Mouse (Mus musculus): Measurements from ENCODE around the gene Prr14. TPM values are rescaled to one million over a fixed set of nuclear protein-coding genes. Genes with fewer than 3 reads are reported as not detected.
A peak's percentile ranks its signal among the peaks of the same experiment; 100 is the strongest.
"Not testable (repeated sequence)": the region's sequence is repeated elsewhere in the genome, so short reads cannot be mapped to it uniquely, and the experiment has no call there.

The Prr14 gene
- polyA plus RNA-seq, 1 experiment = 28.6 TPM

GRCm38 (mm10) chr7:127449966-127450365 is 9.4 kb upstream of the Prr14 start:
- Histone ChIP-seq H3K79me3 (ENCODE audit: low read depth) (peaks cover 54% of the 10 kb centered on the region), H3K36me3 (ENCODE audit: control insufficient read depth, insufficient read depth) (peaks cover 36% of the 10 kb centered on the region)

DNA sequence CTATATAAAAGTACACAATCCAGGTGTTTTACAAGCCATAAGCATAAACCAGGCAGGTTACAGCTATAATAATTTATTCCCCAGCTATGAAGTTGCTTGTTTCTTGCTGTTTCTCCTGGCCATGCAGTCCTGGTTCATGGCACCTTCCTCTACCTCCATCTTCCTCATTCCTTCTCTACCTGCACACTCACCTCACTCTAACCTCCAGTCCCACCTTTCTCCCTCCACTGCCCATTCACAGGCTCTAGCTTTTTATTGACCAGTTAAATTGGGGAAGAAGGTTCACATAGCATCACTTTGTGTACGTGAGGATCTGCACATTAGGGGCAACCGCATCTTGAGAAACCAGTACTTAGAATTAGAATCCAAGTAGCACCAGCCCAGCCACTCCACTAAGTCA is 6.4 kb upstream of the Prr14 start:
- Histone ChIP-seq H3ac (ENCODE audit: control insufficient read depth, insufficient read length, low read depth) (no peak overlapping the region), H3K36me3 (ENCODE audit: control insufficient read depth, insufficient read depth) (peaks cover 63% of the 10 kb centered on the region), H3K79me2 (ENCODE audit: control insufficient read depth, insufficient read depth) (peaks cover 96% of the 10 kb centered on the region), H3K4me3 (ENCODE audit: insufficient read depth, poor library complexity, severe bottlenecking) (no peak overlapping the region), H3K79me3 (ENCODE audit: low read depth) (peaks cover 69% of the 10 kb centered on the region), H3K27me3 (ENCODE audit: control insufficient read depth, insufficient read depth, insufficient read length) (no peaks in the 10 kb centered on the region)
- no peak for TF ChIP-seq CEBPB (IDR thresholded peaks at IDR 0.05; ENCODE audit: low read depth)
- no peak for TF ChIP-seq MAX (IDR thresholded peaks at IDR 0.05)
- TF ChIP-seq USF1 (IDR thresholded peaks at IDR 0.05; ENCODE audit: low read depth) = no peak
- TF ChIP-seq FOSL1 (IDR thresholded peaks at IDR 0.05; ENCODE audit: insufficient read depth, low read length, poor library complexity, severe bottlenecking) = no peak
- TF ChIP-seq MYOD1 (IDR thresholded peaks at IDR 0.05; ENCODE audit: control insufficient read depth, insufficient read length, low read depth) = no peak
- TF ChIP-seq CTCF (IDR thresholded peaks at IDR 0.05; ENCODE audit: control insufficient read depth, insufficient read depth, insufficient read length) = no peak
- TF ChIP-seq MYOG (IDR thresholded peaks at IDR 0.05; ENCODE audit: control insufficient read depth, extremely low read depth, insufficient read length) = no peak

More at GRCm38 (mm10) chr7:127449966-127450365, 9.4 kb upstream of the Prr14 start:
- Histone ChIP-seq H3K4me3 (ENCODE audit: insufficient read depth, poor library complexity, severe bottlenecking) (peak overlapping the region; percentile 89), H3ac (ENCODE audit: control insufficient read depth, insufficient read length, low read depth) (no peak overlapping the region), H3K27me3 (ENCODE audit: control insufficient read depth, insufficient read depth, insufficient read length) (no peaks in the 10 kb centered on the region), H3K79me2 (ENCODE audit: control insufficient read depth, insufficient read depth) (peaks cover 75% of the 10 kb centered on the region)
- no peak for TF ChIP-seq CEBPB (IDR thresholded peaks at IDR 0.05; ENCODE audit: low read depth)
- TF ChIP-seq FOSL1 (IDR thresholded peaks at IDR 0.05; ENCODE audit: insufficient read depth, low read length, poor library complexity, severe bottlenecking) = no peak
- no peak for TF ChIP-seq MAX (IDR thresholded peaks at IDR 0.05)
- TF ChIP-seq MYOG (IDR thresholded peaks at IDR 0.05; ENCODE audit: control insufficient read depth, extremely low read depth, insufficient read length) = no peak
- no peak for TF ChIP-seq MYOD1 (IDR thresholded peaks at IDR 0.05; ENCODE audit: control insufficient read depth, insufficient read length, low read depth)
- TF ChIP-seq CTCF (IDR thresholded peaks at IDR 0.05; ENCODE audit: control insufficient read depth, insufficient read depth, insufficient read length) = no peak
- no peak for TF ChIP-seq USF1 (IDR thresholded peaks at IDR 0.05; ENCODE audit: low read depth)

DNA sequence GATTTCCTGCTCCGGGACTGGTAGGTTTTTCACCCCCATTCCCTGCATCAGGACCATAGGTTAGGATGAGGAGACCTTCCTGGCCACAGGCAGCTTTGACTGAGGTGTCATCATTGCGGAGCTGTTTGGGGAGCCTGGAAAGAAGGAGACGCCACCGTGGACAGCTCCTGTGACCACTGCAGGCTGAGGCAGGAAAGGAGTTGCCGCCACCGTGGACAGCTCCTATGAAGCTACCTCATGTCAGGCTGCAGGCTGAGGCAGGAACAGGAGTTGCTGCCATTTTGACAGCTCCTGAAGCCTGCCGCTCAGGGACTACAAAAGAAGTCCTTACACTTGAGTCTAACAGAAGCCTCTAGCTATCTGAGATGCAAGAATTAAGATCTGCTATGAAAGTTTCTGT is 4.5 kb upstream of the Prr14 start:
- H3K79me2 ChIP-seq (ENCODE audit: control insufficient read depth, insufficient read depth) = peaks cover 81% of the 10 kb centered on the region
- H3K27me3 ChIP-seq (ENCODE audit: control insufficient read depth, insufficient read depth, insufficient read length) = no peaks in the 10 kb centered on the region
- peaks cover 73% of the 10 kb centered on the region for H3K36me3 ChIP-seq (ENCODE audit: control insufficient read depth, insufficient read depth)
- no peak overlapping the region for H3ac ChIP-seq (ENCODE audit: control insufficient read depth, insufficient read length, low read depth)
- H3K79me3 ChIP-seq (ENCODE audit: low read depth) = peaks cover 63% of the 10 kb centered on the region
- TF ChIP-seq MYOG (IDR thresholded peaks at IDR 0.05; ENCODE audit: control insufficient read depth, extremely low read depth, insufficient read length) (no peak), FOSL1 (IDR thresholded peaks at IDR 0.05; ENCODE audit: insufficient read depth, low read length, poor library complexity, severe bottlenecking) (no peak), USF1 (IDR thresholded peaks at IDR 0.05; ENCODE audit: low read depth) (no peak), MYOD1 (IDR thresholded peaks at IDR 0.05; ENCODE audit: control insufficient read depth, insufficient read length, low read depth) (no peak), CTCF (IDR thresholded peaks at IDR 0.05; ENCODE audit: control insufficient read depth, insufficient read depth, insufficient read length) (no peak)
- no peak overlapping the region for H3K4me3 ChIP-seq (ENCODE audit: insufficient read depth, poor library complexity, severe bottlenecking)

- Histone ChIP-seq H3K36me3 (ENCODE audit: control insufficient read depth, insufficient read depth) (peaks cover 61% of the 10 kb centered on the region), H3K79me3 (ENCODE audit: low read depth) (peaks cover 26% of the 10 kb centered on the region), H3K79me2 (ENCODE audit: control insufficient read depth, insufficient read depth) (peaks cover 45% of the 10 kb centered on the region)
- not testable (repeated sequence) for H3K27me3 ChIP-seq (ENCODE audit: control insufficient read depth, insufficient read depth, insufficient read length); H3ac ChIP-seq (ENCODE audit: control insufficient read depth, insufficient read length, low read depth); H3K4me3 ChIP-seq (ENCODE audit: insufficient read depth, poor library complexity, severe bottlenecking)
Measured at GRCm38 (mm10) chr7:127458371-127459122, 864 bp upstream of the Prr14 start.

DNA sequence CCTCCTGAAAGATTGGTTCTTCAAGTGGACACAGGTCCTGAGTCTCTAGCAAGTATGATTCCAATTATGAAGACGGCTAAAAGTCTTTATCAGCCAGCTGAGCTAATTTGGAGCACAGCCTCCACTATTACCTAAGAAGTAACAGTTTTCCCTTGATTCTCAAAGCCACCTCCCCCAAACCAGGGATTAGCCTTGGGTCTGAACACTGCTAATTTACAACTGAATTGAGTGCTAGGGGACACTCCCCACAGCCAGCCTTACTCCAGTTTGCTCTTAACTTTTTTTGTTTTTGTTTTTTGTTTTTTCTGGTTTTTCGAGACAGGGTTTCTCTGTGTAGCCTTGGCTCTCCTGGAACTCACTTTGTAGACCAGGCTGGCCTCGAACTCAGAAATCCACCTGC is 5.8 kb downstream of the Prr14 start:
- Histone ChIP-seq H3K79me2 (ENCODE audit: control insufficient read depth, insufficient read depth) (peaks cover 19% of the 10 kb centered on the region), H3K27me3 (ENCODE audit: control insufficient read depth, insufficient read depth, insufficient read length) (no peaks in the 10 kb centered on the region), H3K79me3 (ENCODE audit: low read depth) (peaks cover 10% of the 10 kb centered on the region), H3ac (ENCODE audit: control insufficient read depth, insufficient read length, low read depth) (no peak overlapping the region), H3K36me3 (ENCODE audit: control insufficient read depth, insufficient read depth) (peaks cover 46% of the 10 kb centered on the region), H3K4me3 (ENCODE audit: insufficient read depth, poor library complexity, severe bottlenecking) (no peak overlapping the region)
- TF ChIP-seq MYOD1 (IDR thresholded peaks at IDR 0.05; ENCODE audit: control insufficient read depth, insufficient read length, low read depth) = no peak
- TF ChIP-seq CTCF (IDR thresholded peaks at IDR 0.05; ENCODE audit: control insufficient read depth, insufficient read depth, insufficient read length) = no peak
- no peak for TF ChIP-seq CEBPB (IDR thresholded peaks at IDR 0.05; ENCODE audit: low read depth)
- TF ChIP-seq MYOG (IDR thresholded peaks at IDR 0.05; ENCODE audit: control insufficient read depth, extremely low read depth, insufficient read length) = no peak
- TF ChIP-seq MAX (IDR thresholded peaks at IDR 0.05) = no peak
- no peak for TF ChIP-seq USF1 (IDR thresholded peaks at IDR 0.05; ENCODE audit: low read depth)
- TF ChIP-seq FOSL1 (IDR thresholded peaks at IDR 0.05; ENCODE audit: insufficient read depth, low read length, poor library complexity, severe bottlenecking) = no peak

DNA sequence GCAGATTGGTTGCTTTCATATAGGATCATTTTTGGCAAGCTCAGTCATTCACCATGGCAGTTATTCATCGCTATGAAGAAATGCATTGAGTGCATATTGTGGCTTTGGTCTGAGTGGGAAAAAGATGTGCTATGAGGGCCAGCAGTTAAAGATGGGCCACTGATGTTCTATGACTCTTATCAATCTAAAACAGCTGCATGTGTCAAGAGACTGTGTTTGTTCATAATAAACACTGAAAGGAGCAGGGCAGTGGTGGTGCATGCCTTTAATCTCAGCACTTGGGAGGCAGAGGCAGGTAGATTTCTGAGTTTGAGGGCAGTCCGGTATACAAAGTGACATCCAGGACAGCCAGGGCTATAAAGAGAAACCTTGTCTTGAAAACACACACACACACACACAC is 6.3 kb downstream of the Prr14 start:
- H3K36me3 ChIP-seq (ENCODE audit: control insufficient read depth, insufficient read depth) = peaks cover 42% of the 10 kb centered on the region
- H3K79me2 ChIP-seq (ENCODE audit: control insufficient read depth, insufficient read depth) = peaks cover 19% of the 10 kb centered on the region
- not testable (repeated sequence) for H3ac ChIP-seq (ENCODE audit: control insufficient read depth, insufficient read length, low read depth); H3K4me3 ChIP-seq (ENCODE audit: insufficient read depth, poor library complexity, severe bottlenecking); H3K27me3 ChIP-seq (ENCODE audit: control insufficient read depth, insufficient read depth, insufficient read length); H3K79me3 ChIP-seq (ENCODE audit: low read depth)

Measured in C2C12 (cell line).